7 mouse cellular contexts compared by ENCODE assay signal in the genomic region with DNA sequence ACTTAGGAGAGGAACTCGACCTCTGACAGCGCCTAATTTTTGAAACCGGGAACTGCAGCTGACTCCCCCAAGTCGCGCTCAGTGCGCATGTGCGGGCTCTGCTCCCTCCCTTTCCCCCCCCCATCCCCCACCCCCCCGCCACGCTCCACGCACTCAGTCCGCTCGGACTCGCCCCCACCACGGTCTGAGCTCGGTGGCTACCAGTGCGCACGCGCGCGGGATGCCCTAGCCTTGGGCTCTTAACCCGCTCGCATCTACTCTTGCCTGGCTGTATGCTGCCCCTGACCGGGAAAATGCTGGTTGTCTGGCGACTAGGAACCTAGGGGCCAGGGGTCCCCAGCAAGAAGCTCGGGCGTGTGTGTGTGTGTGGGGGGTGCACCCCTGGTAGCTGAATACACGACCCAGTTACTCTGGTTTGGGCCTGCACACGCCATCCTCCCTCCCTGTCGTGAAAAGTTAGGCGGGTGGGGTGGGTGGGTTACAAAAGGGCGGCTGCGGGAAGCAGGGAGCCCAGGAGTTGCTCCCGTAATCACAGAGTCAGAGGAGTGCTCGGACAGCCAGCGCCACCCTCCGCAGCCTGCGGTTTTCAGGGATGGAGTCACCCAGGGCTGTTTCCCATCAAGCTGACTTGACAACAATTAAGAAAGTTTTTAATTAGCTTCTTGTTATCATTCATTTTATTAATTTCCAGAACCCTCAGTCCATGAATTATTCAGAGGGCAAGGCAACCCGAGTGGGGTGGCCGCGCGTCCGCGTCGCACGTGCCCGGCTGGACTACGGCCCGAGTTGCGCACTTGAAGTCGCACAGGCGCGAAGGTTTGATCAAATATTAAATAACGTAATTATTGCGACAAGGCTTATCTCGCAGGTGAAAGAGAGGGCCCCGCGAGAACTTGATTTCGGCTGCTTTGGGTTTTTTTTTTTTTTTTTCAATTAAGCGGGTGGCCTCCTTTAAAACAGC. TPM values are rescaled to one million over a fixed set of nuclear protein-coding genes. Genes with fewer than 3 reads are reported as not detected.
A peak's percentile ranks its signal among the peaks of the same experiment; 100 is the strongest.
DNase-seq lines count a peak whose midpoint lies in the region; ATAC-seq and TF ChIP-seq lines count a peak whose summit lies in the region.

No protein-coding gene starts in this region.

- no peak for TF ChIP-seq CTCF in lung, postnatal 0 days (IDR thresholded peaks at IDR 0.05)
- no peak for TF ChIP-seq CTCF in lung, adult 2 months (IDR thresholded peaks at IDR 0.05; ENCODE audit: insufficient read depth, low read length)

- no peaks in the 10 kb centered on the region for H3K9me3 ChIP-seq in lung, postnatal 0 days (ENCODE audit: low read length)
- no peaks in the 10 kb centered on the region for H3K9me3 ChIP-seq in forebrain, embryonic 14.5 days (replicated peaks; ENCODE audit: control insufficient read depth, low read length)
- H3K9me3 ChIP-seq in limb, embryonic 15.5 days = no peaks in the 10 kb centered on the region

- no peak for TF ChIP-seq EP300 in lung, postnatal 0 days (IDR thresholded peaks at IDR 0.05)

- no peak for DNase-seq in lung, postnatal 0 days (ENCODE audit: low spot score)
- no peak for DNase-seq in lung, adult 2 months
- peak; percentile 67 for DNase-seq in forebrain, embryonic 14.5 days (ENCODE audit: low spot score)
- peak; percentile 48 for DNase-seq in testis, postnatal 10 days (ENCODE audit: low spot score)
- DNase-seq in left cerebral cortex, adult 8-10 months (ENCODE audit: low spot score in 2 of 2) = no peak

- H3K36me3 ChIP-seq in lung, postnatal 0 days (ENCODE audit: insufficient read depth, low read length) = no peaks in the 10 kb centered on the region
- no peaks in the 10 kb centered on the region for H3K36me3 ChIP-seq in forebrain, embryonic 14.5 days (ENCODE audit: control insufficient read depth, insufficient read depth, low read length)
- no peaks in the 10 kb centered on the region for H3K36me3 ChIP-seq in limb, embryonic 15.5 days

- ATAC-seq in lung, postnatal 0 days = peak; percentile 30
- peak; percentile 70 for ATAC-seq in forebrain, embryonic 14.5 days
- 0 out of 2 replicates have a peak, but pooled peaks have one; percentile 30 for ATAC-seq in limb, embryonic 15.5 days (ENCODE audit: insufficient number of reproducible peaks, low FRiP score, low TSS enrichment, low read depth)
- ATAC-seq in frontal cortex, adult (ENCODE audit: low TSS enrichment) = no peak

- H3K4me3 ChIP-seq in lung, postnatal 0 days (ENCODE audit: low read depth, low read length) = no peak overlapping the region
- no peak overlapping the region for H3K4me3 ChIP-seq in lung, adult 2 months (replicated peaks; ENCODE audit: extremely low read depth, low read depth, low read length)
- H3K4me3 ChIP-seq in forebrain, embryonic 14.5 days (ENCODE audit: low read depth, low read length) = peak overlapping the region; percentile 11
- H3K4me3 ChIP-seq in limb, embryonic 15.5 days = peak overlapping the region; percentile 17

- H3K27ac ChIP-seq in lung, postnatal 0 days (ENCODE audit: low read length) = no peak overlapping the region
- no peak overlapping the region for H3K27ac ChIP-seq in forebrain, embryonic 14.5 days (ENCODE audit: low read depth, low read length)
- H3K27ac ChIP-seq in limb, embryonic 15.5 days = no peak overlapping the region

- H3K27me3 ChIP-seq in lung, postnatal 0 days (replicated peaks; ENCODE audit: insufficient read depth, low read length) = peaks cover 68% of the 10 kb centered on the region
- H3K27me3 ChIP-seq in forebrain, embryonic 14.5 days (replicated peaks; ENCODE audit: control insufficient read depth, insufficient read depth, low read length) = peaks cover 70% of the 10 kb centered on the region
- peaks cover 83% of the 10 kb centered on the region for H3K27me3 ChIP-seq in limb, embryonic 15.5 days

- no peaks in the 10 kb centered on the region for H3K4me1 ChIP-seq in lung, postnatal 0 days (ENCODE audit: insufficient read depth, low read depth, low read length)
- H3K4me1 ChIP-seq in lung, adult 2 months (ENCODE audit: control insufficient read depth, insufficient read depth, low read length) = no peaks in the 10 kb centered on the region
- peaks cover 6% of the 10 kb centered on the region for H3K4me1 ChIP-seq in forebrain, embryonic 14.5 days (ENCODE audit: control insufficient read depth, insufficient read depth, low read length)
- H3K4me1 ChIP-seq in limb, embryonic 15.5 days = peaks cover 9% of the 10 kb centered on the region

- no peak overlapping the region for H3K9ac ChIP-seq in lung, postnatal 0 days (replicated peaks; ENCODE audit: low read depth)
- no peak overlapping the region for H3K9ac ChIP-seq in forebrain, embryonic 14.5 days (ENCODE audit: low read length)
- no peak overlapping the region for H3K9ac ChIP-seq in limb, embryonic 15.5 days

- WGBS in lung, postnatal 0 days = 2% methylated on average over 59 of the region's 59 CpGs
- 3% methylated on average over 59 of the region's 59 CpGs for WGBS in lung, adult 2 months
- WGBS in forebrain, embryonic 14.5 days = under 1% methylated on average over 58 of the region's 59 CpGs
- WGBS in limb, embryonic 15.5 days = under 1% methylated on average over 59 of the region's 59 CpGs

- TF ChIP-seq POLR2A in lung, adult 2 months (IDR thresholded peaks at IDR 0.05; ENCODE audit: borderline replicate concordance, extremely low read depth, low read depth, low read length) = no peak

- no peak overlapping the region for H3K4me2 ChIP-seq in lung, postnatal 0 days (replicated peaks; ENCODE audit: low read depth, low read length)
- peak overlapping the region; percentile 43 for H3K4me2 ChIP-seq in forebrain, embryonic 14.5 days (ENCODE audit: low read length)
- H3K4me2 ChIP-seq in limb, embryonic 15.5 days = peak overlapping the region; percentile 30

RNA-seq across cellular contexts. Expression of gene Pou4f1, which starts 7.2 kb away (rescaled TPM):
- polyA plus RNA-seq in lung, postnatal 0 days (2015; fragmentation: Nextera tagmentation; extraction: Ambion mirVana) = 0.16 and 0.35 TPM in 2 replicates
- polyA plus RNA-seq in lung, adult 2 months (2012; rRNA removed) = 0.06 TPM in 2 replicates
- 1.4 and 3.0 TPM in 2 replicates for polyA plus RNA-seq in forebrain, embryonic 14.5 days (2014; fragmentation: Nextera tagmentation; extraction: Ambion mirVana)
- 0.76 and 0.77 TPM in 2 replicates for polyA plus RNA-seq in limb, embryonic 15.5 days (2015; fragmentation: Nextera tagmentation; extraction: Ambion mirVana)
- total RNA-seq in left cerebral cortex, adult 8-10 months (2022) = under 1 TPM; 0.07 to 0.36 (median 0.13) TPM

Comparison
In these comparisons a context has a peak if more than half of its experiments do, and no peak if none do; other contexts are left out.
1. DNase-seq: peak in forebrain, embryonic 14.5 days (single experiment) and testis, postnatal 10 days (single experiment); none in lung, postnatal 0 days (single experiment), lung, adult 2 months (single experiment) and left cerebral cortex, adult 8-10 months (0 of 2).
2. H3K4me3 ChIP-seq: peak in forebrain, embryonic 14.5 days (single experiment) and limb, embryonic 15.5 days (single experiment); none in lung, postnatal 0 days (single experiment) and lung, adult 2 months (single experiment).